Comparison of ENCODE assay signal across 9 mouse cellular contexts in genomic region chr10:20907044-20907443, GRCm38 (mm10). TPM values are rescaled to one million over a fixed set of nuclear protein-coding genes. Genes with fewer than 3 reads are reported as not detected.
DNase-seq lines count a peak whose midpoint lies in the region; ATAC-seq lines count a peak whose summit lies in the region.
"Had no signal": no experiment of that assay in that cellular context is flagged by ENCODE, and none has a peak within 500 bp of the region (broad histone marks: within the 10 kb centered on the region; RNA-seq: fewer than 3 reads in every experiment).

No protein-coding gene starts in this region.

- ATAC-seq in liver, embryonic 15.5 days (ENCODE audit: insufficient read depth) = peak; percentile 76

- H3K27ac ChIP-seq in liver, embryonic 15.5 days (replicated peaks) = peak overlapping the region; percentile 92
- no peak overlapping the region for H3K27ac ChIP-seq in forebrain, embryonic 10.5 days
- H3K27ac ChIP-seq: embryonic facial prominence, embryonic 13.5 days had no signal

- H3K27me3 ChIP-seq in liver, embryonic 15.5 days = no peaks in the 10 kb centered on the region
- H3K27me3 ChIP-seq in forebrain, embryonic 10.5 days (ENCODE audit: poor library complexity, severe bottlenecking) = no peaks in the 10 kb centered on the region
- H3K27me3 ChIP-seq: embryonic facial prominence, embryonic 13.5 days had no signal

- H3K9ac ChIP-seq in liver, embryonic 15.5 days = peak overlapping the region; percentile 15; the same call in 1 of the 2 replicates
- H3K9ac ChIP-seq: embryonic facial prominence, embryonic 13.5 days had no signal

- peak overlapping the region; percentile 38 for H3K4me2 ChIP-seq in liver, embryonic 15.5 days
- H3K4me2 ChIP-seq: embryonic facial prominence, embryonic 13.5 days had no signal

- no peaks in the 10 kb centered on the region for H3K9me3 ChIP-seq in liver, embryonic 15.5 days (replicated peaks)
- no peaks in the 10 kb centered on the region for H3K9me3 ChIP-seq in forebrain, embryonic 10.5 days
- H3K9me3 ChIP-seq: embryonic facial prominence, embryonic 13.5 days had no signal

- no peak overlapping the region for H3K4me3 ChIP-seq in liver, embryonic 15.5 days (replicated peaks)
- H3K4me3 ChIP-seq in forebrain, embryonic 10.5 days = no peak overlapping the region
- H3K4me3 ChIP-seq: embryonic facial prominence, embryonic 13.5 days had no signal

- peaks cover 87% of the 10 kb centered on the region for H3K4me1 ChIP-seq in liver, embryonic 15.5 days (replicated peaks)
- no peaks in the 10 kb centered on the region for H3K4me1 ChIP-seq in forebrain, embryonic 10.5 days

- DNase-seq in cerebellum, postnatal 10 days = peak; percentile 18 to 23
- no peak for DNase-seq in cerebellum, adult 9-11 months
- peak; percentile 76 for DNase-seq in 416B (ENCODE audit: low read depth)
- peak; percentile 58 to 60 for DNase-seq in heart, adult 18-20 months
- DNase-seq in urinary bladder, postnatal 25 days (ENCODE audit: low spot score) = no peak
- no peak for DNase-seq in forebrain, embryonic 10.5 days (ENCODE audit: extremely low spot score, low spot score)
- no peak for DNase-seq in layer of hippocampus, postnatal 36 days

- 18% methylated on average over 6 of the region's 6 CpGs for WGBS in liver, embryonic 15.5 days (ENCODE audit: insufficient replicate concordance)
- WGBS in forebrain, embryonic 10.5 days = 91% methylated on average over 6 of the region's 6 CpGs

- no peaks in the 10 kb centered on the region for H3K36me3 ChIP-seq in liver, embryonic 15.5 days (replicated peaks)
- H3K36me3 ChIP-seq in forebrain, embryonic 10.5 days (replicated peaks) = no peaks in the 10 kb centered on the region
- H3K36me3 ChIP-seq: embryonic facial prominence, embryonic 13.5 days had no signal

RNA-seq across cellular contexts. Expression of gene Ahi1, which starts 45.3 kb away (rescaled TPM):
- total RNA-seq in heart, adult 18-20 months (2021) = 1 to 10 TPM; 1.4 to 2.1 TPM
- polyA plus RNA-seq in liver, embryonic 15.5 days (2015; fragmentation: Nextera tagmentation; extraction: Ambion mirVana) = 3.7 and 4.1 TPM in 2 replicates
- 16.8 and 17.9 TPM in 2 replicates for polyA plus RNA-seq in forebrain, embryonic 10.5 days (2016; fragmentation: Nextera tagmentation; extraction: Ambion mirVana)
- total RNA-seq in layer of hippocampus, postnatal 36 days (2021) = 100 to 1,000 TPM; 226 to 238 TPM

Comparison
In these comparisons a context has a peak if more than half of its experiments do, and no peak if none do; other contexts are left out.
1. DNase-seq: peak in cerebellum, postnatal 10 days (2 of 2), 416B (single experiment) and heart, adult 18-20 months (2 of 2); none in cerebellum, adult 9-11 months (single experiment), urinary bladder, postnatal 25 days (single experiment), forebrain, embryonic 10.5 days (single experiment) and layer of hippocampus, postnatal 36 days (0 of 2).
2. RNA of gene Ahi1, which starts 45.3 kb away (total RNA-seq): 226 to 238 TPM in layer of hippocampus, postnatal 36 days; 1.4 to 2.1 TPM in heart, adult 18-20 months; every median in the first group is over 10 times any median in the second.